Mouse (Mus musculus) CD4-positive helper T cell, adult 2 months (primary cell): ENCODE results near the gene Bckdk.

Experiments
- DNase-seq: peaks from one replicate; pipeline ENCODE4 v3.0.0-alpha.2; 2012; ENCODE audit warnings: low read depth, missing footprints, low spot score

The Bckdk gene

GRCm38 (mm10) chr7:127895891-127896290 lies 8.0 kb upstream of the Bckdk start:
- peak; percentile 16 for DNase-seq

GRCm38 (mm10) chr7:127896384-127896783 lies 7.5 kb upstream of the Bckdk start:
- DNase-seq = peak; percentile 66

GRCm38 (mm10) chr7:127897542-127897941 lies 6.3 kb upstream of the Bckdk start:
- DNase-seq = no peak

- peak; percentile 64 for DNase-seq
Measured at GRCm38 (mm10) chr7:127898179-127898956, 5.5 kb upstream of the Bckdk start.

- DNase-seq = no peak
Measured at GRCm38 (mm10) chr7:127899997-127900396, 3.9 kb upstream of the Bckdk start.

- no peak for DNase-seq
Measured at GRCm38 (mm10) chr7:127901772-127902171, 2.1 kb upstream of the Bckdk start.

- no peak for DNase-seq
Measured at GRCm38 (mm10) chr7:127907939-127908338, 4.1 kb downstream of the Bckdk start.

- DNase-seq = no peak
Measured at GRCm38 (mm10) chr7:127908656-127909055, 4.8 kb downstream of the Bckdk start.

- peak; percentile 93 for DNase-seq
Measured at GRCm38 (mm10) chr7:127912190-127912871, 8.4 kb downstream of the Bckdk start, which contains the start of gene Kat8. TSS of gene Kat8 (plus strand) at chr7:127912516.

GRCm38 (mm10) chr7:127912938-127913337 lies 9.1 kb downstream of the Bckdk start:
- DNase-seq = no peak

GRCm38 (mm10) chr7:127915293-127915692 lies 11.4 kb downstream of the Bckdk start:
- peak; percentile 30 for DNase-seq

- peak; percentile 79 for DNase-seq
Measured at GRCm38 (mm10) chr7:127918203-127918602, 14.3 kb downstream of the Bckdk start.

- DNase-seq = no peak
Measured at GRCm38 (mm10) chr7:127919290-127919689, 15.4 kb downstream of the Bckdk start.

GRCm38 (mm10) chr7:127921516-127921915 lies 17.6 kb downstream of the Bckdk start:
- no peak for DNase-seq

GRCm38 (mm10) chr7:127922451-127923275 lies 18.8 kb downstream of the Bckdk start:
- peak; percentile 64 for DNase-seq

- DNase-seq = no peak
Measured at GRCm38 (mm10) chr7:127923714-127924113, 19.8 kb downstream of the Bckdk start.

- no peak for DNase-seq
Measured at GRCm38 (mm10) chr7:127925252-127925651, 21.4 kb downstream of the Bckdk start.

GRCm38 (mm10) chr7:127926066-127926465 lies 22.2 kb downstream of the Bckdk start:
- DNase-seq = no peak

GRCm38 (mm10) chr7:127926846-127927245 lies 23.0 kb downstream of the Bckdk start:
- no peak for DNase-seq

- DNase-seq = no peak
Measured at GRCm38 (mm10) chr7:127927726-127928125, 23.8 kb downstream of the Bckdk start.

- DNase-seq = no peak
Measured at GRCm38 (mm10) chr7:127928596-127928995, 24.7 kb downstream of the Bckdk start.

GRCm38 (mm10) chr7:127929923-127930322 lies 26.0 kb downstream of the Bckdk start, which contains the start of gene Prss8:
TSS of gene Prss8 (minus strand) at chr7:127930104.
- DNase-seq = no peak
